Mouse (Mus musculus) CH12.LX (cell line): ENCODE measurements around the gene Mcmbp.

Source experiments
- POLR2A ChIP-seq: IDR thresholded peaks from 2 replicates; pipeline ENCODE4 v1.6.1; 2011; ENCODE audit warnings: low read depth, mild to moderate bottlenecking, improper control_type of control experiment, low read length
- TCF12 ChIP-seq: IDR thresholded peaks from 2 replicates; pipeline ENCODE4 v1.6.1; 2014; ENCODE audit warnings: low read depth, mild to moderate bottlenecking, inconsistent platforms, low read length, improper control_type of control experiment

DNA sequence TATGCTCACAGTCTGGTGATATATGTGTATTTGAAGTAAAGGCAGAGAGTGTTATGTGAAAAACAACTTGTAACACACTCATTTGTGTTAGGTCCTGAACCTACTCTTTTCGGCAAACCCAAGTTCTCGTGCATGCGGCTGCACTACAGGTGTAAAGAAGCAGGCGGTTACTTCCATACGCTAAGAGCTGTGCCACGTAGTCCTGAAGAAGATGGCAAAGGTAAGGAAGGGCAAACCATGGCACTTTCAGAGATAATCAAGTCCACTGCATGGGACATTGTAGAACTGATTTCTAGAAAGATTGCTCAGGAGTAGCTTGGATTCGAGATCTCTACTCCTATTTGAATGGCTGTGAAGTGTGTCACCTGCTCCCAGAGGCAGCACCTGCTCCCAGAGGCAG lies 48.1 kb downstream of the Mcmbp start:
- TF ChIP-seq TCF12 (no peak), POLR2A (no peak)
